Mouse (Mus musculus) adrenal gland, postnatal 25 days (tissue): ENCODE results near the gene Dstyk. TPM values are rescaled to one million over a fixed set of nuclear protein-coding genes. Genes with fewer than 3 reads are reported as not detected.

ENCODE experiments used
- DNase-seq: peaks from one replicate; pipeline ENCODE4 v3.0.0; 2021; ENCODE audit warnings: mixed read lengths
- long read RNA-seq: library from polyadenylated mRNA; stranded (forward); transcript quantifications from one replicate; pipeline ENCODE4 v2.0.0, GENCODE M21; 2021
- total RNA-seq: library from RNA; stranded (reverse); gene quantifications from 2 replicates; pipeline ENCODE4 v1.2.3, GENCODE M21; 2021

Gene Dstyk
- total RNA-seq = 20.7 and 26.8 TPM in 2 replicates
- long read RNA-seq, full-length matches to known transcripts = 4 of 8 reads
- long read RNA-seq, partial matches to known transcripts = 1 of 8 reads
- long read RNA-seq, other reads (novel, unspliced or antisense) = 3 of 8 reads

DNA sequence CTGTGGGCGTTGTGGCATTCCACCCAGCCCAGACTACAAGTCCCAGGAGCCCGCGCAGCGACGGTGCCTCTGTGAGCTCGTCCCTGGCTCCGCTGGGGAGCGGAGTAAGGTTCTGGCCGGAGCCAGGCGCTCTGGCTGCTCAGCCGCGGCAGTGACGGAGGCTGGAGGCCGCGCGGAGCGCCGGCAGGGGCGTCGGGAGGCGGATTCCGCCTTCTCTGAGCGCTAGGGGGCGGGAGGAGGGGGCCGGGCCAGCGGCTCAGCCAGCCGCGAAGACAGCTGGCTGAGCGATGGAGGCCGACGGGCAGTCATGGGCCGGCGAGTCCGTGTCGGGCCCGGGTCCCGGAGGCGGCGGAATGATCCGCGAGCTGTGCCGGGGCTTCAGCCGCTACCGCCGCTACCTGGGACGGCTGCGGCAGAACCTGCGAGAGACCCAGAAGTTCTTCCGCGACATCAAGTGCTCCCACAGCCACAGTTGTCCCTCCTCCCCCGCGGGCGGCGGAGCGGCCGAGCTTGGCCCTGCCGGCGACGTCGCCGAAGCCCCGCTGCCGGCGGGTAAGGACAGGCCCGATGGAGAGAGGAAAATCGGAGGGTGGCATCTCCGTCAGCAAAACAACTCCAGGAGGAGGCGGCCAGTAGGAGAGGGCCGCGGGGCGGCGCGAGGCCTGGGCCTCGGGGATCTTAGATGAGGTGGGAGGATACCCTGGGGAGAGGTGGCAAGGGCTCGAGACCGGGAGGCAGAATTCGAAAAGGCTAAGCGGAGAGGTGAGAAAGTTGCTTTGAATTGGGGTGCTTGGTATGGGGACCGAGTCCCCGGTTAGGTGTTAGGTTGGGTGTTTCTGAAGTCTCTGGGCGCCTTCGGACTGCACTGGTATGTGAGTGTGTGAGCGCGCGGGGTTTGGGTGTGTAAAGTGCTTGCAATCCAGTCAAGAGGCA, at the start of gene Dstyk:
Dstyk (plus strand) TSS at position 237 of the 933 bp plus-strand sequence.
- peak; percentile 93 for DNase-seq

- DNase-seq = peak; percentile 82
Measured at GRCm38 (mm10) chr1:132367692-132368506, 49.5 kb upstream of the Dstyk start.

DNA sequence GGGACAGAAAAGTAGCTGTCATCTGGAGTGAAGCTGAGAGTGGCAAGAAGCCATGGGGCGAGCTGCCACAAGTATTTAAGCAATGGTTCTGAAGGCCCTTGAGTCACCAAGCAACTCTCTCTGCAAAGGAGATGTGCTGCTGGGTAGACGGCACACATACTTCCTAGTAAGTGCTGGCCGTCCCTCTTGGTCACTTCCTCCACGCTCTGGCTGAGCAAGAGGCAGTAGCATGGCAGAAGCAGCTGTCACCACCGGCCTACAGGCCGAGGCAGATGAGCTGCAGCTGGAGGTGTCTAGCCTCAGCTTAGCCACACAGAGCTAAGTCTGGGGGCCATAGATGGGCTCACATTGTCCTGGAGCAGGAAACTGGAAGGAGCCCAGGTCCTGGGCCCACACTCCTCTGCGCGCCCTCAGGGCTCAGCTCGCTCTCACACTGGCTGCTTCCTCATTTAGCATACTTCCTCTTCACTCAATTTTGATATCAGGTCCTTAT, 46.6 kb upstream of the Dstyk start:
- DNase-seq = peak; percentile 48

DNA sequence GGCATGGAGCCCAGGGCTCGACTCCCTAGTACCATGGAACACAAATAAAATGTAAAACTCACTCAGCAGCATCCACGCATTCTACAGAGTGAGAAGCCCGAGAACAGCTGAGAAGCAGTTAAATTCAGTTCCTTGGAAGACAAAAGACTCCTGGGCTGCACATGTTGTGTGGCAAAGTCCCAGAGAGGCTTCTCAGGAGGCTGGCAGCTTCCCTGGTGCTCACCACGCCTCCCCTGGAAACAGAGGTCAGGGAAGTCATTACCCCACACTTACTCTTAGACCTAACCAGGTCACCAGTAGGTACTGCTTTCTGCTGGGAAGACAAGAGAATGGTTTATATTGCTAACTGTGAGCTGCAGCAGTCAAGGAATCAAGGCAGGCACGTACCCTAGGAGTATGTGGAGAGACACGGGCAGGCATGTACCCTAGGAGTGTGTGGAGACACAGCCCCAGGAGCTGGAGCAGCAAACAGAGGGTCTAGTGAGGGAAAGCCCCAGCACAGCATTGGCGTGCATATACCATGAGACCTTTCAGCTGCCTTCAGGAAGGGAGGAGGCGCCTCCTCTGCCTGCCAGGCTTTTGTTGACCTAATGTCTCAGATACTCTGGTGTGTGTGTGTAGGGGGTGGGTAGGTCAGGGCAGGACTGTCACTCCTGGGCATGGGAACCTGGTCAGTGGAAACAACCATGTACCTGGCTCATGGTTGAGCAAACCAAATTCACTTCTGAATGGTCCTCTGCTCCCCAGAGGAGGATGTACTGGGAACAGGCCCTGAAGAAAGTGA, 45.9 kb upstream of the Dstyk start:
- no peak for DNase-seq

DNA sequence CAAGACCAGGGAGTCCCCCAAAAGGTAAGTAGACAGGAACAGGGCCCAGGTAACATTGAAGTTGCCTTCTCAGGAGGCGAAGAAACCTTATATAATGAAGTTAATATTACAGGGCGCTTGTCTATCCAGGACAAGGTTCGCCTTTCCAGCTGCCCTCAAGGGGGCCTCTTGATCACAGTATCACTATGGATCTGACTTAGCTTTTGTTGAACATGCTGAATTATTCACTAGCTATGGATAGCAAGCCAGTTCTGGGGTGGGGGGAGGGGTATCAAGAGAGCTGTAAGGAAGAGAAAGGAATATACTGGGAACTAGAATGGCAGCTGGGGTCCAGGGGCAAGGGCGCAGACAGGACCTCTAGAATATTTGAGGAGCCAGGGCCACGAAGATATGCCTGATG, 45.0 kb upstream of the Dstyk start:
- no peak for DNase-seq

DNA sequence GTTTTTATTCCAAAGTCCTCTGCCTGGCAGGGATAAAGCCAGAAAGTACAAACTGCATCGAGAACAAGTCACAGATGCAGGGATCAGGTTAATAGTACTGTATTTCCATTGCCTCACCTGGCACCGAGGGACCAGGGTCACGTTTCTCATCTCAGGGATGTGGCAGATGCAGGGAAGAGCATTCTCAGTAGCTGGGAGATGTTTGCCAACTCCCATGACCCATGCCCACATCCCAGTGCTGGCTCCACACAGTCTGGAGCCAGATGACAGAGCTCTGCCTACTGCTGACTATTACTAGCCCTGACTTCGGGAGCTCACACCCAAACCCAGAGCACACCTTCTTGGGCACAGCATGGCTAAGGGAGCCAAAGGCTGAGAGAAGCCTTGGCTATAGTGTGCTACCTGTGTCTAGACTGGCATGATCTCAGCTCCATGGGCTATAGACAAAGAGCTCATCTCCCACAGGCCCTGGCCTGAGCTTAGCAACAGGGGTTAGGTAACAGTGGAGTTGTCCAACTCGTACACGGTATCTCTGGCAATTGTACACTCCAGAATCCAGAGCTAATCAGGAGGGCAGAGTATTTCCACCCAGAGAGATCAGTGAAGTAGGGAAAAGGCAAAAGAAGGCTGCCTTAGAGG, 44.3 kb upstream of the Dstyk start:
- no peak for DNase-seq

- no peak for DNase-seq
Measured at GRCm38 (mm10) chr1:132374140-132374872, 43.0 kb upstream of the Dstyk start.

DNA sequence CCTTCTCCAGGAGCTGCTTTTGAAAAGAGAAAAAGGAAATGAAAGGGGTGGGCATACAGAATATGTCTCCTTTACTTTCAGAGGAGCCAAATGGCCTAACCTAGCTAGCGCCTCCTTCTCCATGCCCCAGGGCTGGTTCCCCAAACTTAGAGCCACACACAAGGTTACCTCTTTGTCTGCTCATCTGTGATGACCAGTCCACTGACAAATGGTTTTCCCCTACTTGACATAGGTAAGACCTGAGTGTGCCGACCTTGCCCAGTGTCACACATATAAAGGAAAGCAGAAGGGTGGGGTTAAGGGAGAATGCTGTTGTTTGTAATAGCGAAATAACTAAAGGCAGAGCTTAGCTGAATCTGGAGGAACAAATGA, 42.5 kb upstream of the Dstyk start:
- DNase-seq = no peak

DNA sequence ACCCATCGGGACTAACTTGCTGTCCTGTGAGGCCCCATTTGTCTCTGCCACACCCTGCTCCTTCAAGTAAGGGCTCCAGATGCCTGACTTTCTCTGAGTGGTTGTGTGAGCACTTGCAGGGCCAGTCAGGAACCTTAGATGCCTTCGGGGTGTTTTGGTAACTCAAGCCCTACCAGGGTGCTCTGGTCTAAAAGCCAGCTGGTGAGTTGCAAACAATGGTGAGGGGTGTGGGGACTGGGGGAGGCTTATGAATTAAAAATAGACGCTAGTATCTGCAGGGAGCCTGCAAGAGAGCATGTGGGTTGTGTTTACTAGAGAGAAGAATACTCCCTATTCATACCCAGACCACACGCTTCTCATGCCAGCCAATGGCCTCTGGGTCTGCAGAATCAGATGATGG, 42.1 kb upstream of the Dstyk start:
- no peak for DNase-seq

DNA sequence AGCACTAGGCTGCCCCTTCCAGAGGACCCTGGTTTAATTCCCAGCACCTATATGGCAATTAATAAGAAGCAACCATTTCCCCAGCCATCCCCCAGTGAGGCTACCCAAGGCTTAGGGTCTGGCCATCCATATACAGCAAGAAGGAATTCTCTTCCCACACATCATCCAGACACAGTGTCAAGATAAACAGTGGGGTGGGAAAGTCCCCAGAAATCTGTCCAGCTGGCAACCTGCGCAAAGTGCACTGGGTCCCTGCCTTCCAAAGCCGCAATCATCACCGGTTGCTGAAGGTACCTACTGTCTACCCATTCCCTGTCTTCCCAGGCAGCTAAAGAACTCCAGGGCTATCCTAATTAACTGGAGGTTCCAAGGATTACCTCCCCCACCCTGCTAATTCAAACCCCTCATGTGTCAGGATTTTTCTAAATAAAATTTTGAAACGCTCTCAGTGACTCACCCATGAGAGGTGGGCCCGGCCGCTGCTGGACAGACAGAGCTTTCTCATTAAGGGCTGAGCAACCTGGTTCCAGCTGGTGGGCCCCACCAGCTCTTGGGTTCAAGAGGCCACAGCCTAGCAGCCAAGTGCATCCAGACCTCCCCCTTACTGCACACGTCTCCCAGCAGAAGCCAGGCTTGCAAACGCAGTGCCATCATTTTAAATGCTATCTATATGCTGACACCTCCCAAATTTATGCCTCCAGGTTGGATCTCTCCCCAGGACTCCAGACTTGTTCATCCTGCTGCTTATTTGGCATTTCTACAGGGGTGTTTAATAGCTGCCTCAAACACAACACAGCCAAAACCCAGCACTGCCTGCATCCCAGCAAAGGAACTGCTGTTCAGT, 40.9 kb upstream of the Dstyk start:
- DNase-seq = no peak

DNA sequence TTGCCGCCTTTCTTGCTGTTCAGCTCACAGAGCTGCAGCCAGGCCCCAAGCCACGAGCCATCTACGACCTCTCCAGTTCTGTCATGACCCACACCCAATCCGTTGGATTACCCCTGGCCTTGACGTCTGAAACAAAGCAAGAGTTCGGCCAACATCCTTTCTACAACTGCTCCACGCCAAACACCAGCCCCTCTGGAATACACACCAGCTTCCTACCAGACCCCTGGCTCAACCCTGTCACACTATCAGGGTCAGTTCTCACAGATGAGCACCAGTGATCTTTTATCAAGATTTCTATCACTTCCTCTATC, 40.3 kb upstream of the Dstyk start:
- DNase-seq = no peak

GRCm38 (mm10) chr1:132377811-132378210, 39.5 kb upstream of the Dstyk start:
- no peak for DNase-seq

- no peak for DNase-seq
Measured at GRCm38 (mm10) chr1:132380550-132381100, 36.7 kb upstream of the Dstyk start.

DNA sequence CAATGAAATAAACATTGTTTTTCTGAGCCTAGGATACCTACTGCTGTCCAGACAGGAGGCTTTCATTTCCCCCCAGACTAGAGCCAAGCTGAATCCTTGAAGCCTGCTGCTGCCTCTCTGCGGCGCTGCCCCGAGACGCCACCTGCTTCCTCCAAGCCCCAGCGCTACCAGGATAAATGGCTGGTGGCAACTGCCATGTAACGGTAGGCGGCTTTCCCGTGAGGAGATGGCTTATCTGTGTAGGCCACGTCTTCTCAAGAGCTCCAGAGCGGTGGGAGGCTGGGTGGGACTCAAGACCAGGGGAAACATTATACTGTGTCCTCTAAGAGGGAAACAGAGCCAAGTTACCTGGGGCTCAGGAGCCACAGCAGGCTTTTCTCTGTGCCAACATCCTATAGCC, 35.4 kb upstream of the Dstyk start:
- DNase-seq = no peak

- no peak for DNase-seq
Measured at GRCm38 (mm10) chr1:132384001-132384554, 33.3 kb upstream of the Dstyk start.

GRCm38 (mm10) chr1:132385266-132385665, 32.1 kb upstream of the Dstyk start:
- no peak for DNase-seq

GRCm38 (mm10) chr1:132385711-132386110, 31.6 kb upstream of the Dstyk start:
- no peak for DNase-seq

DNA sequence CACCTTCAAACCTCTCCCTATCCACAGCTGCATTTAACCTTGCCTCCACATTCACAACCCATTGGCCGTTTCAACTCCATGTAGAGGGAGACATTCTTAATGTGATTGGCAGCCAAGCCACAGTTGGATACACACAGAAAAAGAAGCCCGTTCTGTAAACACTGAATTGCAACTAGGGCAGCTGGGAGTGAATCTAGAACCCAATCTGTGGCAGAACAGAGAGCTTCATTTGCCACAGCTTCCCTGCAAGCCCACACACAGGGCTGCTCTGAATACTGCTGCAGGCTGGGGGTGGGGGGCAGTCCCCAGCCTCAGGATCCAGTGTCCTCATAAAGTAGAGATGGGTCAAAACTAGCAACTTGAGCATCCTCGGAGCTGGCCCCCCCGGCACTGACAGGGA, 31.1 kb upstream of the Dstyk start:
- no peak for DNase-seq

GRCm38 (mm10) chr1:132387943-132388342, 29.4 kb upstream of the Dstyk start:
- DNase-seq = no peak
